Mouse (Mus musculus) cerebellum, postnatal 4 days (tissue): ENCODE measurements at regions not wholly inside any gene's neighbourhood (a gene's known extent, or its start where the extent isn't known, plus 50 kb on each side); places are given as distances from the start of the nearest gene placed in this dataset.
"Not testable (repeated sequence)": the region's sequence is repeated elsewhere in the genome, so short reads cannot be mapped to it uniquely, and the experiment has no call there.

Experiments used
- DNase-seq, 2 experiments: peaks; one replicate each; pipeline ENCODE4 v3.0.0; 2022; ENCODE audit warnings: low spot score in 2 of 2, mixed read lengths in 1 of 2

- no peak for DNase-seq
These were observed 232.2 kb downstream of the Utp18 start for GRCm38 (mm10) chr11:93653401-93653800.

GRCm38 (mm10) chr11:93651966-93652365 is 233.6 kb downstream of the Utp18 start:
- not testable (repeated sequence) for DNase-seq
